Mouse (Mus musculus) adipose tissue, adult 10 weeks (tissue): Measurements from ENCODE around the gene Tuba4a. TPM values are rescaled to one million over a fixed set of nuclear protein-coding genes. Genes with fewer than 3 reads are reported as not detected.

Source experiments
- polyA plus RNA-seq: library from polyadenylated mRNA; stranded (reverse); fragments of 350-450 nt; fragmentation: Illumina TruSeq; extraction: RNeasy Lipid Tissue Mini Kit (QIAGEN cat#74804); gene quantifications from one replicate; pipeline ENCODE4 v1.2.3, GENCODE M21; 2014; ENCODE audit warnings: low read depth, low replicate concordance

The Tuba4a gene
- 55.1 TPM for polyA plus RNA-seq

DNA sequence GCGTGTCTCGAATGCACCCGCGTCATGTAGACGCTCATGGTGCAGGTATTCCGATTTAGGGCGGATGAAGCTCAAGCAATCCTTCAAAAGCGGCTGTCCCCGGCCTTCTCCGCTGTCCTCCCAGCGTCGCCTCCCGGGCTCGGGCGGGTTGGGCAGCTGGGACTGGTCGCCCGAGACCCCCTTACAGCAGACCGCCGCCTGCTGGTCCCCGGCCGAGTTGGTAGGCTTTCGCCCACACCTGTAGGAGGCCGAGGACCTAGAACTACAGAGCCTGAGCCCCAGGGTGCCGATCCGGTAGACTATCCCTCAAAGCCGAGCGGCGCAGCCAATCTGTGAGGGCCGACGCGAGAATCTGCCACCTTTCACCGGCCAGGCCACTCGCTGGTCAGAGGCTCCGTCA lies at the start of gene Tuba4a:
Tuba4a (minus strand) TSS at position 335 of the 400 bp plus-strand sequence.

GRCm38 (mm10) chr1:75264091-75264880 lies 44.6 kb upstream of the Tuba4a start, which contains the start of gene Ptprn:
Gene Ptprn (minus strand): TSS chr1:75264502.

DNA sequence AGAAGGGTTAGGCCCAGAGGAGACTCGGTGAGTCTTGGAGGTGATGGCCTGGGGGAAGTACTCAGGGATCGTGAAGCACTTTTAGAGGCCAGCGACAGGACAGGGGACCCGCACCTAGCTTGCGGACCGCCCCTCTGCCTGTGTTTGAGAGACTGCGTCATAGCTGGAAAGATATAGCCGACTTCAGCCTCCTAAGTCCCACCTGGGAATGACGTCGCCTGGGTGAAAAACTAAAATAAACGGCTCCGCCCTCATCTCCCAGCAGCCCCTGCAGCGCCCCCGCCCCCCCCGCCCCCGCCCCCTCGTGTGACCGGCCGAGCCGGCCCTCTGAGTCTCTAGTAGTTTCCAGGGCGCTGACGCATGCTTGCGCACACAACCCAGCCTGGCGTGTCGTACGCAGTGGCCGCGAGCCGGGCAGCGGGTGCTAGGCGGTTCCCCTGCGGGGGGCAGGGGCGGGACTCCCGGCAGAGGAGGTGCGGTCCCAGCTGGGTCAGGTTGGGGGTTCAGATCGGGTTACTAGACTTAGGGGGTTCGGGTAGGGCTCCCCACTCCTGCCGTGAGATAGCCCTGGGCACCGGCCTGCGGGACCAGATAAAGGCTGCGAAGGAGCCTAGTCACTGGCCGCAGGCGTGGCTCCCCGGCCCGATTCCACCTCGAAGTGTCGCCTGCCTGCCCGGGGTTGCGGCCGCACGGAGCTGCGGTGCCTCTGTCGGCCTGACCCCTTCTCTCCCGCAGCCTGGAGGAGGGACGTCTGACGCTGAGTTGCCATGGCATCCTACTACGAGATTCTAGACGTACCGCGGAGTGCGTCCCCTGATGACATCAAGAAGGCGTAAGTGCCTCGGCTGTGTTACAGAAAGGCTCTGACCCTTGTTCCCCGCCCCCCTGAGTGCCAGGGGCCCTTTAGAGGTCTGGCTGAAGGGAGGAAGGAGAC lies 16.7 kb upstream of the Tuba4a start, which contains the start of gene Dnajb2:
Dnajb2 (plus strand) TSS at position 290 of the 934 bp plus-strand sequence.

GRCm38 (mm10) chr1:75231664-75232152 lies 12.0 kb upstream of the Tuba4a start, which contains the start of gene A630095N17Rik:
Gene A630095N17Rik (minus strand): TSS chr1:75232102.

GRCm38 (mm10) chr1:75210136-75211087 lies 9.3 kb downstream of the Tuba4a start, which contains the start of the genes Glb1l and Stk16:
Gene Glb1l (minus strand): TSS chr1:75210813.
Gene Stk16 (plus strand): TSS chr1:75210838.

DNA sequence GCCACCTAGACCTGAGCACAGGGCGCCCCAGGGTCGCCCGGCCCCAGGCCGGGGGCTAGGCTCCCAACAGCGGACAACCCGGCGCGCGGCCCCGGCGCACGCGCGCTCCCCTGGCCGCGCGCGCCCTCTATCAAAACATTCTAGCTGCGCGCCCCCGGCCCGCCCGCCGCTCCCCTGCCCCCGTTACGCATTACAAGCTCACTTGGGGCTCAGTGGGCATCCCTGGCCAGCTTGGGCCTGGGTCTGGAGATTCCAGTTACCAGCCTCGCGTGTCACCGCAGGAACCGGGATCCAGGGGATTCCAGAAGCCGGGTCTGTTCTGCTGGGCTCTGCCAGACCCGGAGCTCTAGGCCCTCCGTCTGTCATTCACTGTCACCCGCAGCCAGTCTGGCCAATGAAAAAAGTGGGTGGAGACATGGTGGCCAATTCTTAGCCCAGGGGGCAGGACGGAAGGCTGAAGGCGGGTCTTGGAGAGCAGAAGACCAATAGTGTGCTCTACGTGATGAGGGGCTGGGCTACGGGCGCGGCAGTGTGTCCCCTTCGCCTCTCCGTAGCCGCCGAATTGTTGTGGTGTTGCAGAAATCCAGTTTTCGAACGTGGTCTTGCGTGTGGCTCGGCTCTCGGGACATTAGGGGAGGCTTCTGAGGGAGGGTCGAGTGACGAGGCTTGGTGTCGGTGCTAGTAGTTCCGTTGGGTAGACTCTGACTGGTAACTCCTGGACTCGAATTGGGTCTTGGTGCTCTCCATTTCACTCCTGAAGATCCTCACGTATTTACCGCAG lies 27.9 kb downstream of the Tuba4a start, which contains the start of the genes Ankzf1 and Atg9a:
Ankzf1 (plus strand) TSS at position 530 of the 781 bp plus-strand sequence.
Atg9a (minus strand) TSS at position 575 of the 781 bp plus-strand sequence.

DNA sequence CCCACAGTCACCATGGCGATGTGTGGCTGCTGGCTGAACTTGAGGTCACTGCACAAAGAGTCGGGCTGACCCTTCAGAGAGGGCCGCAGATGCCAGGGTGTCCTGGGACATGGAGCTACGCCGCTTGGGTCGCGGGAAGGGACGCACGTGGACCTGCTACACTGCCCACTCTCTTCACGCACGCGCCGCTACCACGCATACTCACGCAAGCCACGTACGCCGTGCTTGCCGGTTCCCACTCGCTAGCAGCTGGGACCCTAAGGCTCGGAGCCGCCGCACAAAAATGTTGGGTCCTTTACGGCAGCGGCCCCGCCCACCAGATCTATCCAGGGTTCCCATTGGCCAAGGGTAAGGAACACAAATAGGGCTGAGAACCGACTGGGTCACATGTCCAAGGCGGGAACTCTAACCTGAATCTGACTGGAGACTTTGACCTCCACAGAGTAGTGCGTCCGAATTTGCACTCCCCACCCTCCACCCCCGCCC lies 39.5 kb downstream of the Tuba4a start, which contains the start of gene Abcb6:
Abcb6 (minus strand) TSS at position 288 of the 486 bp plus-strand sequence.

GRCm38 (mm10) chr1:75168472-75169464 lies 50.9 kb downstream of the Tuba4a start, which contains the start of gene Zfand2b:
Gene Zfand2b (plus strand): TSS chr1:75168646.

Other genes with a start within 250 kb of the Tuba4a start
- gene Nhej1, start 94.7 kb downstream of the Tuba4a start, polyA plus RNA-seq, result 4.7 TPM
- gene Slc23a3, start 86.0 kb downstream of the Tuba4a start, polyA plus RNA-seq, result 0.62 TPM
- gene Cnppd1, start 77.2 kb downstream of the Tuba4a start, polyA plus RNA-seq, result 44.8 TPM
- 64.7 TPM for gene Retreg2, start 77.1 kb downstream of the Tuba4a start, polyA plus RNA-seq
- gene Zfand2b, start 51.2 kb downstream of the Tuba4a start, polyA plus RNA-seq, result 24.0 TPM
- 17.0 TPM for gene Abcb6, start 39.5 kb downstream of the Tuba4a start, polyA plus RNA-seq
- 26.4 TPM for gene Ankzf1, start 27.7 kb downstream of the Tuba4a start, polyA plus RNA-seq
- gene Atg9a, start 27.7 kb downstream of the Tuba4a start, polyA plus RNA-seq, result 26.4 TPM
- gene Glb1l, start 9.1 kb downstream of the Tuba4a start, polyA plus RNA-seq, result 40.7 TPM
- gene Stk16, start 9.0 kb downstream of the Tuba4a start, polyA plus RNA-seq, result 100 TPM
- gene A630095N17Rik, start 12.2 kb upstream of the Tuba4a start, polyA plus RNA-seq, result not detected
- gene Dnajb2, start 16.5 kb upstream of the Tuba4a start, polyA plus RNA-seq, result 54.8 TPM
- gene Ptprn, start 44.6 kb upstream of the Tuba4a start, polyA plus RNA-seq, result 0.16 TPM
- gene Resp18, start 58.5 kb upstream of the Tuba4a start, polyA plus RNA-seq, result not detected
- gene Dnpep, start 98.1 kb upstream of the Tuba4a start, polyA plus RNA-seq, result 85.7 TPM
- 40.0 TPM for gene Des, start 140.5 kb upstream of the Tuba4a start, polyA plus RNA-seq
- 9.7 TPM for gene Speg, start 155.4 kb upstream of the Tuba4a start, polyA plus RNA-seq
- gene Gmppa, start 216.1 kb upstream of the Tuba4a start, polyA plus RNA-seq, result 103 TPM
- not detected for gene Asic4, start 230.6 kb upstream of the Tuba4a start, polyA plus RNA-seq